Comparison of ENCODE assay signal across 9 mouse cellular contexts in genomic region chr19:6284502-6284901, GRCm38 (mm10). TPM values are rescaled to one million over a fixed set of nuclear protein-coding genes. Genes with fewer than 3 reads are reported as not detected.
DNase-seq lines count a peak whose midpoint lies in the region; ATAC-seq lines count a peak whose summit lies in the region.
"Had no signal": no experiment of that assay in that cellular context is flagged by ENCODE, and none has a peak within 500 bp of the region (broad histone marks: within the 10 kb centered on the region; RNA-seq: fewer than 3 reads in every experiment).

No protein-coding gene starts in this region.

- peak overlapping the region; percentile 89 for H3K4me3 ChIP-seq in megakaryocyte, embryonic 14.5 days (replicated peaks)
- H3K4me3 ChIP-seq in intestine, embryonic 16.5 days (ENCODE audit: low read length): no peak overlapping the region; the same call in 1 of the 2 replicates
- no peak overlapping the region for H3K4me3 ChIP-seq in stomach, embryonic 14.5 days (ENCODE audit: low read depth, low read length)

- 65% methylated on average over 12 of the region's 12 CpGs for WGBS in intestine, embryonic 16.5 days
- whole genome bisulfite sequencing in stomach, embryonic 14.5 days: 77% methylated on average over 12 of the region's 12 CpGs

- H3K4me2 ChIP-seq in intestine, embryonic 16.5 days (ENCODE audit: low read depth, low read length): 0 out of 2 replicates have a peak overlapping the region, but pooled peaks have one; percentile 29
- 0 out of 2 replicates have a peak overlapping the region, but pooled peaks have one; percentile 10 for H3K4me2 ChIP-seq in stomach, embryonic 14.5 days (replicated peaks; ENCODE audit: low read depth, low read length)

- no peak for ATAC-seq in megakaryocyte, adult 5-6 weeks (ENCODE audit: poor library complexity, severe bottlenecking)
- peak; percentile 37 for ATAC-seq in erythroblast, adult 5-6 weeks (replicated peaks; ENCODE audit: low FRiP score, poor library complexity, severe bottlenecking)
- peak; percentile 31 for ATAC-seq in intestine, embryonic 16.5 days
- peak; percentile 69 for ATAC-seq in stomach, embryonic 14.5 days (ENCODE audit: insufficient number of reproducible peaks, insufficient read depth, low FRiP score, low read depth)

- no peaks in the 10 kb centered on the region for H3K27me3 ChIP-seq in megakaryocyte, embryonic 14.5 days (replicated peaks)
- no peaks in the 10 kb centered on the region for H3K27me3 ChIP-seq in intestine, embryonic 16.5 days (replicated peaks; ENCODE audit: control insufficient read depth, insufficient read depth, low read length)
- H3K27me3 ChIP-seq in stomach, embryonic 14.5 days (ENCODE audit: control insufficient read depth, insufficient read depth, low read length): no peaks in the 10 kb centered on the region

- H3K9me3 ChIP-seq in megakaryocyte, embryonic 14.5 days: no peaks in the 10 kb centered on the region
- no peaks in the 10 kb centered on the region for H3K9me3 ChIP-seq in intestine, embryonic 16.5 days (ENCODE audit: control insufficient read depth, low read length)
- H3K9me3 ChIP-seq in stomach, embryonic 14.5 days (ENCODE audit: control insufficient read depth, low read depth, low read length): no peaks in the 10 kb centered on the region

- peaks cover 100% of the 10 kb centered on the region for H3K4me1 ChIP-seq in megakaryocyte, embryonic 14.5 days
- peaks cover 56% of the 10 kb centered on the region for H3K4me1 ChIP-seq in intestine, embryonic 16.5 days (ENCODE audit: control insufficient read depth, insufficient read depth, low read length)
- H3K4me1 ChIP-seq in stomach, embryonic 14.5 days (ENCODE audit: control insufficient read depth, insufficient read depth, low read length): peaks cover 20% of the 10 kb centered on the region

- peaks cover 99% of the 10 kb centered on the region for H3K36me3 ChIP-seq in megakaryocyte, embryonic 14.5 days (replicated peaks; ENCODE audit: low read length)
- peaks cover 7% of the 10 kb centered on the region; the same call in 1 of the 2 replicates for H3K36me3 ChIP-seq in intestine, embryonic 16.5 days (ENCODE audit: control insufficient read depth, insufficient read depth, low read length)
- H3K36me3 ChIP-seq in stomach, embryonic 14.5 days (ENCODE audit: control insufficient read depth, insufficient read depth, low read length): peaks cover 36% of the 10 kb centered on the region; the same call in 1 of the 2 replicates

- no peak for DNase-seq in layer of hippocampus, adult 9-11 months
- DNase-seq in cerebellum, postnatal 14 days: no peak
- DNase-seq in layer of hippocampus, adult 18-20 months (ENCODE audit: low spot score in 2 of 2): no peak
- DNase-seq: kidney, adult 11 months had no signal

- peak overlapping the region; percentile 52; the same call in 1 of the 2 replicates for H3K9ac ChIP-seq in intestine, embryonic 16.5 days (ENCODE audit: low read depth, low read length)
- H3K9ac ChIP-seq in stomach, embryonic 14.5 days (replicated peaks; ENCODE audit: low read depth, low read length): no peak overlapping the region

- peak overlapping the region; percentile 89 for H3K27ac ChIP-seq in intestine, embryonic 16.5 days (ENCODE audit: low read length)
- no peak overlapping the region; the same call in 1 of the 2 replicates for H3K27ac ChIP-seq in stomach, embryonic 14.5 days (ENCODE audit: low read length)

RNA-seq across cellular contexts. Expression of gene Ehd1, which starts 8.0 kb away (rescaled TPM):
- 474 and 728 TPM in 2 replicates for polyA plus RNA-seq in megakaryocyte, embryonic 14.5 days (2012; ENCODE audit: insufficient read depth, low replicate concordance)
- 19.3 and 27.1 TPM in 2 replicates for total RNA-seq in megakaryocyte, adult 5-6 weeks (2015)
- total RNA-seq in megakaryocyte, adult 5-6 weeks (2017): 24.0 and 34.8 TPM in 2 replicates
- 12.7 and 13.2 TPM in 2 replicates for total RNA-seq in erythroblast, adult 5-6 weeks (2015; ENCODE audit: low replicate concordance)
- total RNA-seq in erythroblast, adult 5-6 weeks (2017; ENCODE audit: low replicate concordance): 25.8 and 25.9 TPM in 2 replicates
- polyA plus RNA-seq in intestine, embryonic 16.5 days (2015; fragmentation: Nextera tagmentation; extraction: Ambion mirVana): 135 and 158 TPM in 2 replicates
- polyA plus RNA-seq in stomach, embryonic 14.5 days (2014; fragmentation: Nextera tagmentation; extraction: Ambion mirVana): 44.9 and 46.2 TPM in 2 replicates
- 10 to 100 TPM; 86.6 to 88.0 TPM for total RNA-seq in layer of hippocampus, adult 18-20 months (2021)

RNA-seq across cellular contexts. Expression of gene Cdc42bpg, which starts 21.8 kb away (rescaled TPM):
- polyA plus RNA-seq in megakaryocyte, embryonic 14.5 days (2012; ENCODE audit: insufficient read depth, low replicate concordance): 4.8 and 6.6 TPM in 2 replicates
- 0.56 and 0.68 TPM in 2 replicates for total RNA-seq in megakaryocyte, adult 5-6 weeks (2015)
- 0.88 and 1.3 TPM in 2 replicates for total RNA-seq in megakaryocyte, adult 5-6 weeks (2017)
- 0.21 TPM in 1 of 2 replicates, not detected in the other for total RNA-seq in erythroblast, adult 5-6 weeks (2015; ENCODE audit: low replicate concordance)
- total RNA-seq in erythroblast, adult 5-6 weeks (2017; ENCODE audit: low replicate concordance): 0.17 and 0.70 TPM in 2 replicates
- 1.2 and 1.5 TPM in 2 replicates for polyA plus RNA-seq in intestine, embryonic 16.5 days (2015; fragmentation: Nextera tagmentation; extraction: Ambion mirVana)
- polyA plus RNA-seq in stomach, embryonic 14.5 days (2014; fragmentation: Nextera tagmentation; extraction: Ambion mirVana): 2.2 and 2.3 TPM in 2 replicates
- 1 to 10 TPM; 4.8 to 5.6 TPM for total RNA-seq in layer of hippocampus, adult 18-20 months (2021)

RNA-seq across cellular contexts. Expression of gene Atg2a, which starts 43.0 kb away (rescaled TPM):
- polyA plus RNA-seq in megakaryocyte, embryonic 14.5 days (2012; ENCODE audit: insufficient read depth, low replicate concordance): 34.7 and 62.6 TPM in 2 replicates
- total RNA-seq in megakaryocyte, adult 5-6 weeks (2015): 9.8 and 10.1 TPM in 2 replicates
- 8.5 and 10.3 TPM in 2 replicates for total RNA-seq in megakaryocyte, adult 5-6 weeks (2017)
- total RNA-seq in erythroblast, adult 5-6 weeks (2015; ENCODE audit: low replicate concordance): 32.4 and 33.4 TPM in 2 replicates
- 32.2 and 39.0 TPM in 2 replicates for total RNA-seq in erythroblast, adult 5-6 weeks (2017; ENCODE audit: low replicate concordance)
- polyA plus RNA-seq in intestine, embryonic 16.5 days (2015; fragmentation: Nextera tagmentation; extraction: Ambion mirVana): 7.4 and 8.4 TPM in 2 replicates
- 9.2 and 10.4 TPM in 2 replicates for polyA plus RNA-seq in stomach, embryonic 14.5 days (2014; fragmentation: Nextera tagmentation; extraction: Ambion mirVana)
- 10 to 100 TPM; 34.0 to 34.2 TPM for total RNA-seq in layer of hippocampus, adult 18-20 months (2021)

RNA-seq across cellular contexts. Expression of gene Ppp2r5b, which starts 48.8 kb away (rescaled TPM):
- 26.0 and 29.6 TPM in 2 replicates for polyA plus RNA-seq in megakaryocyte, embryonic 14.5 days (2012; ENCODE audit: insufficient read depth, low replicate concordance)
- total RNA-seq in megakaryocyte, adult 5-6 weeks (2015): 5.1 and 5.7 TPM in 2 replicates
- total RNA-seq in megakaryocyte, adult 5-6 weeks (2017): 3.5 and 6.7 TPM in 2 replicates
- 45.5 and 51.0 TPM in 2 replicates for total RNA-seq in erythroblast, adult 5-6 weeks (2015; ENCODE audit: low replicate concordance)
- 117 and 295 TPM in 2 replicates for total RNA-seq in erythroblast, adult 5-6 weeks (2017; ENCODE audit: low replicate concordance)
- polyA plus RNA-seq in intestine, embryonic 16.5 days (2015; fragmentation: Nextera tagmentation; extraction: Ambion mirVana): 21.0 and 23.5 TPM in 2 replicates
- polyA plus RNA-seq in stomach, embryonic 14.5 days (2014; fragmentation: Nextera tagmentation; extraction: Ambion mirVana): 22.1 and 23.5 TPM in 2 replicates
- 100 to 1,000 TPM; 133 TPM for total RNA-seq in layer of hippocampus, adult 18-20 months (2021)

RNA-seq across cellular contexts. Expression of gene Men1, which starts 50.3 kb away (rescaled TPM):
- 70.2 and 174 TPM in 2 replicates for polyA plus RNA-seq in megakaryocyte, embryonic 14.5 days (2012; ENCODE audit: insufficient read depth, low replicate concordance)
- total RNA-seq in megakaryocyte, adult 5-6 weeks (2015): 15.1 and 16.6 TPM in 2 replicates
- 19.2 and 20.7 TPM in 2 replicates for total RNA-seq in megakaryocyte, adult 5-6 weeks (2017)
- total RNA-seq in erythroblast, adult 5-6 weeks (2015; ENCODE audit: low replicate concordance): 6.0 and 7.3 TPM in 2 replicates
- 2.5 and 9.6 TPM in 2 replicates for total RNA-seq in erythroblast, adult 5-6 weeks (2017; ENCODE audit: low replicate concordance)
- polyA plus RNA-seq in intestine, embryonic 16.5 days (2015; fragmentation: Nextera tagmentation; extraction: Ambion mirVana): 61.3 and 61.4 TPM in 2 replicates
- polyA plus RNA-seq in stomach, embryonic 14.5 days (2014; fragmentation: Nextera tagmentation; extraction: Ambion mirVana): 40.0 and 41.3 TPM in 2 replicates
- 10 to 100 TPM; 63.0 to 71.3 TPM for total RNA-seq in layer of hippocampus, adult 18-20 months (2021)
